Mouse (Mus musculus) kidney, postnatal 4 days (tissue): Measurements from ENCODE around the gene Cyp46a1.

ENCODE experiments used
- DNase-seq, 2 experiments: peaks; one replicate each; pipeline ENCODE4 v3.0.0; 2021; ENCODE audit warnings: mixed read lengths in 2 of 2

Gene Cyp46a1

DNA sequence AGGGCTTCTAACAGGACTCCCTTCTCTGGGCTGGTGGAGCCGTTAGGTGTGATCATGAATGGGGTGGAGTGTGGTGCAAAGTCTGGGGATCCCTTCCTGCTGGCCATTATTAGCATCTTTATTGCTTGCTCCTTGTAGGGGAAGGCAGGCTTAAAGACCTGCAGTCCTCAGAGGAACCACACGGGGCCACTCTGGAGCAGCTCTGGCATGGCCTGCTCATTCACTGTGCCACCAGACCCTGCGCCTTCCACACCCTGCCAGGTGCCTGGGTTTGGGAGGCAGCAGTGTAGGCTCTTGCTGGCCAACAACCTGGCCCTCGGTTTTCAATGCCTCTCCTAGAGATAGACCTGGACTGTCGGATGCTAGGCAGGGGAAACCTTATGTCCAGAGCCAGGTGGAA lies 29.6 kb downstream of the Cyp46a1 start:
- DNase-seq: peak; percentile 93

DNA sequence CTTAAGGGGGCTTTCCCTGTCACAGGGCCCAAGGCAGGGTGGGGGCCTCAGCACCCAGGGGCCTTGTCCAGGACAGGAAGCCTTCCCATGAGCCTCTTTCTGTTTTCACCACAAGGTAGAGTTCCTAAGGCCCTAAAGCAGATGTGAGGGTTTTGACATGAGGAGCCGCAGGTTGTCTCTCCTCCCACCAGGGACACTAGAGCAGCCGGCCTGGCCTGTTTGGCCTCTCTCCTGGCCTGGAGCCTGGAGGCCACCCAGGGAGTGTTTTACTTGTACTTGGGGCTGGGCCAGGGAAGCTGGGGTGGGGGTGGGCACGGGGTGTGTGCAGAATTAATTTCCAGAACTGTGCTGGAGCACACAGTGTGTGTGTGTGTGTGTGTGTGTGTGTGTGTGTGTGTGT lies 31.2 kb downstream of the Cyp46a1 start:
- peak; percentile 72 to 83 for DNase-seq

DNA sequence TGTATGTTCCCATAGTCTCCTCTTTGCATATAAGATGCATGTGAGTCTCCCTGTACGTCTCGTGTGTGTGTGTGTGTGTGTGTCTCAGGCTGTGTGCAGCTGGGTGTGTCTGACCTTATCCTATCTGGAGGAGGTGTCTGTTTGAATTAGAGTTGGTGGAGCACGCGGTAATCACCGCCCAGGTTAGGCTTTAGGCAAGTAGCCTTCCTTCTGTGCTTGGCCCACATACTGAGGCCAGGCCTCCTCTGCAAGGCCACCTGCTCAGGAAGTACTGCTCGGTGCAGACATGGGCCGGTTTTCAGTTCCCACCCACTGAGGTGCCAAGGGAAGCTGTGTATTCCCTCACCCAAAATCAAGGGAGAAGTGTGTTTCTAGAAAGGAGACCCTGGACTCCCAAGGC lies 31.7 kb downstream of the Cyp46a1 start:
- no peak for DNase-seq

DNA sequence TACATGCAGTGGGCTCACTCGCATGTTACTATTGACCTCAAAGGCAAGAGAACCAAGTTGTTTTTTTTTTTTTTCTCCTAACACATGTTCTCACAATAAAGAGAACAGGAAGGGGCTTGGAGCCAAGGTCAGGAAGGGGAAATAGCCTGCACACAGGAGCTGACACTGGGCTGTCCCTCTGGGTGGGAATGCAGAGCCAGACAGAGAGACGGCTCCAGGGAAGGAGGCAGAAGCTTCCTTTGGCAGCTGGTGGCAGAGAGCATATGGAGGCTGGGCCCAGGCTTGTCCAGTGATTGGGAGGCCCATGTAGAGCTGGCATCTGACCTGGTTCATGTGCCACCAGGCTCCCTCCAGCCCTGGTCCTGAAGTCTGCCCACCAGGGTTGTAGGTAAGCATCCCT lies 33.7 kb downstream of the Cyp46a1 start:
- DNase-seq: peak in 1 of 2 experiments; percentile 49

DNA sequence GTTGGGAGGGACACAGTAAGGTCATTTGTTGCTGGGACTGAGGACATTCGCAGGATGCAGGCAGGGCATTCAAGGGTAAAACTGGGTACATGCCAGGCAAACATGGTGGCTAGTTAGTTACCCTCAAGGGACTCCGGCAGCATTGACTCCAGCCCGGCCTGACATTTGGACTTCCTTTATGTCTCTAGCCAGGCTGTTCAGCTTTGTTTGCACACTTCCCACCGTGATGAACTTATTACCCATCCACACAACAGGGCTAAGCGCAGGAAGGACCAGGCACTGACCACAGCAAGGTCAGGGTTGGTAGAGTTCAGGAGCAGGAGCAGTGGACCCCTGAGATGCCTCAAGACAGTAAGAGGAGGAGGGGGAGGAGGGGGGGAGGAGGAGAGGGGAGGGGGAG lies 34.7 kb downstream of the Cyp46a1 start:
- DNase-seq: no peak

DNA sequence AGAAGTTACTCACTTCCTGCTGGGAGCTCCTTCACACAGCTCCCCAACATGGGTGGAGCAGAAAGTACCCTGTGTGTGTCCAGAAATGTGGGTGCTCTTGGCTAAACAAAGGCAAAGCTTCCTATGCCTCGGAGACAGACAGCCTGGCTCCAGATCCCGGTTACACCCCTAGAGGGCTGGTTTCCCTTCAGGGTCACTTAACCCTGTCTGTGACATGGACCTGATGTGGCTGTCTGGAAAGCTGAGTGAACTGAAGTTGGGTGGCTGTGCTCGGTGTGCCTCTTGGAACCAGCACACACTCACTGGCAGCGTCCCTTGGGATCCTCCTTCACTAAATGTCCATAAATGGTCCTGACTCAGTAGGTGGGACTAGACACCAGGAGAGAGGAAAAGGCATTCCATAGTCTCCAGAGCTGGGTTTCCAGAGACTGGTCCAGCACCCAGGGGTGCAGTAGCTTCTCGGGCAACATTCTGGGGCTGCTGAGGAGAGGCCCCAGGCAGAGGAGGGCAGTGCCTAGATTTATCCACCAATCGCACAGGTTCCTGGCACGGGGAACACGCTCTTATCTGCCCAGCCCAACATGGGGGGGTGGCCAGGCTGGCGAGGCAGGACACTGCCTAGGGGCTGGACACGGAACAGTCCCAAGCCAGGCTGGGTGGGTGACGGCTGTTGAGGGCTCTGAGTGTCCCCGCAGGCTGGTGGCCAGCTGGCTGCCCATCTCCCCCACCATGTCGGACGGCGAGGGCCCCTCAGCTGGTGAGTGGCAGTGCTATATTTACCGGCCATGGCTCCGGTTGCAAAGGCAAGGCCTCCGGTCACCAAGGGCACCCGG lies 36.6 kb downstream of the Cyp46a1 start, which contains the start of gene Eml1:
Gene Eml1, plus strand, starts transcription at position 362 of the 833 bp plus-strand sequence.
- DNase-seq: peak; percentile 43 to 64

DNA sequence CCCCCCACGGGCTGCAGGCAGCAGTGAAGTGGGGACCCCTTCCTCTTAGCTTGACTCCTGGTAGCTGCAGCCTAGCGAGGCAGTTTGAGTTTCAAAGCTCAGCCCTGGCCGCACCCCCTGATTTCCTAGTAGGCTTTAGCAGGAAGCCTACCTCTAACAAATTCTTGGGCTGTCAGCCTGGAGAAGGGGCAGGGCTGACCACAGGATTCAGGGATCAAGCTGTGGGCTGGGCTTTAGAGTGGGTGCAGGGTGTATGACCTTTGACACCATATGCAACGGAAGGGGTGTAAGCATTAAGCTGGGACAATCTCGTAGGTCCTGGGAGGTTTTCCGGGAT lies 37.2 kb downstream of the Cyp46a1 start:
- peak; percentile 38 to 57 for DNase-seq

DNA sequence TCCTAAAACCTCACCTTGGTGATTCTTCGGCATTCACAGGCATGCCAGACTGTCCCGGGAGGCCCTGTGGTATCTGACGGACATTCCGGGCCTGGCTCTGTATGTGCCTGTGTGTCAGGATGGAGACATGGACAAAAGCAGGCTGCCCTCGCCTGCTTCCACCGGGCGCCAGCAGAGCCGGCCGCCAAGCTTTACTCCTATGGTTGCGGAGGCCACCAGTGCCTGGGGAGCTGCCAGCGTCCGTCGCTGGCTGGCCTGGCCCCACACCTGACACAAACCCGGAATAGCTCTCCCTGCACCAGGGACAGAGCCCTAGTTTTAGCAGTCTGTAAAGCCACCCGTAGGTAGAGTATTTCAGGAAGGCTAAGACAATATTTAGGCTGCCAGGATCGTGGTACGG lies 38.1 kb downstream of the Cyp46a1 start:
- no peak for DNase-seq

DNA sequence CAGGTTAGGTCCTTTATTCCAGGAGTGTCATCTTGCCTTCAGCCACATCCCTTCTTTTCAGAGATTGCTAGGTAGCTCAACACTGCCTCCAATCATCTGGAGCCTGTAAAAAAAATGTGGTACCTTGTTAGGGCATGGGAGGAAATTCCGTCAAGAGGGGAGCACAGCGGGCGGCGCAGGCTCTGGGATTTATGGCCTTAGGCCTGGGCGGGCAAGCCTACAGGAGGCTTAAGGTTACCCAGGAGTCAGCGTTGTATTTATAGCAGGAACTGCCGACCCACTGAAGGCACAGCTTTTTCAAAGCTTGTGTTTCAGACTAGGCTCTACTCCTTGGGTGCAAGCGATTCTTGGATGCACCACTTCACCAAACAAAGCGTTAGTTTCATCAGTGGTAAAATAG lies 39.4 kb downstream of the Cyp46a1 start:
- DNase-seq: peak in 1 of 2 experiments; percentile 51

DNA sequence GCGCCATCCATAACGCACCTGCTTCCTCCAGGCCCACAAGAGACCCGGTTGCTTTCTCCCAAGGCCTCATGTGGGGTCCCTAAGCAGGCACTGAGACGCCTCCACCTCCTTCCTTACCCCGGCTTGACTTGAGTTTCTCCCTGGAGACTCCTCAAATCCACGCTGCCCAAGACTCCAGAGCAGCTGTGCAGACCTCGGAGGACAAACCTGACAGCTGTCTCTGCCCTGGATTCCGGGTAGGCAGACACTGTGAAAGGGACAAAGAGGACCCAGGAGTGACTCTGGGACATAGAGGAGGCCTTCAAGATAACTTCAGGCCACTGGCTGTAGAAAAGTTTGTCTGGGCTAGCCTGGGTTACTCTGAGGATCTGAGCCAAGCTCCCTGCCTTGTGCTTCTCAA lies 40.5 kb downstream of the Cyp46a1 start:
- no peak for DNase-seq

DNA sequence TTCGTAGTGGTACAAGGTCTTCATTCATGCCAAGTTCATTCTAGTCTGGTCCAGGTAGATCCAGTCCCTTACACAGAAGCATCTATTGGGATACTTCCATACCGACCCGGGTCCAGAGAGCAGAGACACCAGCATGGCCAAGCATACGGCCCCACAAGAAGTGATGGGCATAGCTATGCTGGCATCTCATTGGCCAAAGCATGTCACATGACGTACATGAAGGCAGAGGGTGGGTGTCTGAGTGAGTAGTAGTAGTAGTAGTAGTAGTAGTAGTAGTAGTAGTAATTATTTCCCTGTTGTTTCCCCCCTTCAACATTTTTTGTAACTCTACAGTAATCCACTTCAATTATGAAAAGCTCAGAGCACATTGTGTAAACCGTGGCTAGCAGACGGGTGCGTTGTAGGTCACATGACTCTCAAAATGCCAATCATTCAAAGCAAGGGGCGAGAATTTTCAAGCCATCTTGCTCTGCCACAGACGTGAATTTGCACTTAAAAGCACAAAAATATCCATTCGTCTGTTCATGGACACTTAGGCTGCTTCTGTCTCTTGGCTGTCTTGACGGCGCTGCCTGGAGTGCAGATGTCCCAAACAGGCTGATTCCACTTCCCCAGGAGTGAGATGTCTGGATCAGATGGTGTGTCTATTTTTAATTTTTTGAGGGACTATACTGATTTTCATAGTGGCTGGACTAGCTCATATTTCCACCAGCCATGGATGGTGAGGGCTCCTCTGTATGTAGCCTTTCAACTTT lies 44.4 kb downstream of the Cyp46a1 start:
- no peak for DNase-seq

DNA sequence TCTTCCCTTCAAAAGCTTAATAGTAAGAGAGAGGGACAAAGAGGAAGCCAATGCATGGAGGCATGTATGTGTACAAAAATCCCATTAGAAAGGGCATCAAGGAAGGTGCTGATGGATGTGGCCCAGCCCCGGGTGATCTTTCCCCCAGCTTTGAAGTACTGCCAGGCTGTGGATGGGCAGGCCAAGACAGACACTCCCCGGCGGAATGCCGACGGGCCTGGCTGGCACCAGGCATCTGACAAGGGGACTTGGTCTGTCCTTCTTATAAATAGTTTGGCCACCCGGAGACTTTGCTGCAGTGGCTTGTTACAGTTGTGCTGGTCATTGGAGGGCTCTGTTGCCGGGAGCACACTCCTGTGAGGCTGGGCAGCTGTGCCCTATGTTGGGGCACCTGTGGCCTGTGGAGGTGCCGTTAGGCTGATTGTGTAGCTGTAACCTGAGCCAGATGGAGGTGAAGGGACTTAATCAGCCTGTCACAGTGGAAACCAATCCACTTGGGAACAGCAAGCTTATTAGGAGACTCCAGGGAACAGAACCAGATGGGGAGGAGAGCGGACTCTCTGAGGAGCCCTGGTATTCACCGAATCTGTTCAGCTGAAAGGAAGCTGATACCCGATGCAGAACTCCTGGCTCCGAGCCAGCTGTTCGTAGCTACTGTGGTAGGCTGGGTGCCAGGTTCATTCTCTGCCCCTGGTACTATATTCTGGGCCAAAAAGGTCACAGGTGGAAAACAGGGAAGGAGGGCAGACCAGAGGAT lies 52.5 kb downstream of the Cyp46a1 start:
- DNase-seq: peak; percentile 49 to 63

DNA sequence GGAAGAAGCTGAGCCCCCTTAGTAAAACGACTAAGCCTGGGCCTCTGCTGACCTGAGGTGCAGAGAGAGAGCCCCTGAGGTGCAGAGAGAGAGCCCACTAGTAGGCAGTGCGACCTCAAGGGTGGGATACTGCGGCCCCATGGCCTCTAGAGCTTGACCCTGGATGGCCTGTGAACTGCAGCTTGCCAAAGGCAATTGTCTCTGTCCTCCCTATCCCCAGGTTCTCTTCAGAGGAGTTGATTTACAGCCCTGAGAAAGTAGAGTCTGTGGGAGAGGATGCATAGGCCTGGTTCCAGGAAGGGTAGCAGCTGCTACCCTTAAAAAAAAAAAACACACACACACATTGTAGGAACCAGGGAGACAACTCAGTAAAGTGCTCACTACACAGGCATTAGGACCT lies 55.5 kb downstream of the Cyp46a1 start:
- DNase-seq: no peak

DNA sequence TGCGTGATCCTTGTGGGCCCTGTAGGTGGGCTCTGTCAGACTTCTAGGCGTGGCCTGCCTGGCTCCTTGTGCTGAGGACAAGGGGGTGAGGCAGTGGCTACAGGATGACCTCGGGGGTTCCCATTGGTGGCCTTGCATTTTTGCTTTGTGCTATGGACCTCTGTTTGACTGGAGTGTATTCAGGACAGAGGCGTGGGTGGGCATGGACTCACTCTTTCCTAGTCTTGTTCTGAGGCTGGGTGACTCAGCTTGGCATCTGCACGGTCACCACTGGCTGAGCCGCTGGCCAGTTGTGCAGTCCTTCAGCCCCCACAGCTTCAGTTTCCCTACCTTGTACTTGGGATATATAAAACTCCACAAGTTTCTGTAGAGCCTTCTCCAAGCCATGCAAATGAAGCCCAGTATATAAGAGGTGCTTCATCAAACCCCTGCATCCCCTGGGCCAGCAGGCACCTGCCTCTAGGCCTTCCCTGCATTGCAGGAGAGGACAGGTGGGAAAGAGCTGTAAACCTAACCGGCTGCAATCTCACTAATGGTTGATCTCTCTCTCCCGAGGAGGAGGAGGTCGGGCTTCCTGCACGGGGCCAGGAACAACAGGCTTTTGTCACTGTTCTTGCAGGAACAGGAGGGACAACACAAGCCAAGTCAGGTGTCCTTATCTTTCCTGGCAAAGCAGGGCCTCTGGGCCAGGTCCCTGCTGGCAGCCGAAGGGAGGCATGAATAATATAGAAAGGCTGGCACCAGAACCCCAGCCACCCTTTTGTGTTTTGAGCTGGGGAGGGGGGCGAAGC lies 58.3 kb downstream of the Cyp46a1 start:
- no peak for DNase-seq

DNA sequence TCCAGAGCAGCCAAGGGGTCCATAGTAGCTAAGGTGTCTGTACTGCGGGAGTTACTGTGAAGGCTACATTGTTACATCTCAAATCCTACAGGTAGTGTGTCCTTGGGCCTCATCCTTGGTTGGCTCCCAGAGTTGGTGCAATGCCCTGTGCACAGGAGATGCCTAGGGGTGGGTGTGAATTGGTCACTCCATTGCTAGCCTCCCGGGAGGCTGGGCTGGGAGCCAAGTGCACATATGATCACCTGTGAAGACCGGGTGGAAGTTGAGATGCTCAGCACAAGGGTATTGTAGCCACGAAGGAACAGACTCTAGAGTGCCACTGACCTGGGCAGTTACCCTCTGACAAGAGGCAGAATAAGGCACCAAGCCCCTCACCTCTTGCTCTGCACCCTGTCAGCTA lies 58.9 kb downstream of the Cyp46a1 start:
- no peak for DNase-seq

DNA sequence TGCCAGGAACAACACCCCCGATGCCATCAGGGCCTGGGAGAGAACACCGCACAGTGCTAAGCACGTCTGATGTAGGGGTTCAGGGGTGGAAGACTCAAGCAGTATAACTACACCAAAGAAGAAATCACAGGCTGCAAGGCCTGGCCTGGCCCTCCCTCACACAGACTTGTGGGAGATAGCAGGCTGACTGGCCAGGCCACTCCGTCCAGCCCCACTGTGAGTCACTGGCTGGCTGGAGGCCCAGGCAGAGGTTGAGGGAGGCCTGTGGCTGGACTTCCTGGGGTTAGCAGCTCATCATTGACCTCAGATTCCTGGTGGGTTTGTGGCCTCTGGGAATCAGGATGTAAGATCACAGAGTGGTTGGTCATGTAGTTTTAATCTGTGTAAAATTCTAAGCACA lies 59.5 kb downstream of the Cyp46a1 start:
- peak; percentile 91 to 93 for DNase-seq

DNA sequence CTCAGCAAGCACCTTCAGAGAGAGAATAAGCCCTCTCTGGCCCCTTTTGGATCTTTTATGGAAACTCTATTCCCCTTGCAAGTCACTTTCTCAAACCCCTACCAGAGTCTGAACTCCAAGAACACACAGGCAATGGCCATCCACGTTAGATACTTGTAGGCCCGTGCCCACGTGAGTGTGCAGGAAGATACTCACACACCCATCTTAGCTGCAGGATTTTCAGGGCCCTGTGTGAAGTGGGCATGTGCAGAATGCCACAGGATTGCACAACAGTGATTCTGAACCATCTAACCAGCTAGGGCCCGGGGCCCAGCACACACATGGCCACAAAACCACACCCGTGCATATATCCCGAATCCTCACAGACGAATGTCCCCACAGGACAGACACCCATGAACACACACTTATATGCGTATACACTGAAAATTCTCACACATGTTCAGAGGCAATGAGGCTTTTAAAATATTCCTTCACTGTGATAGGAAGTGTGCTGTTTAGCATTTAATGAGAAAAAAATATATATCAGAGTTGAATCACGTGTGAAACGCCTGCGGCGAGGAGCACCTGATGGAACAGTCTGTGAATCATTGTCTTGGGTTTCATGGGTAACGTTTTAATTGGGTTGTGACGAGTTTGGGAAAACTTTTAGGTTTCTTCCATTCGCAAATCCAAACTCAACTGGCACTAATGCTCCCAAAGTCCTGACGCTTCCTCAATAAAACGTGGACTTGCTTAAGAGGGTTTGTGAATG lies 60.5 kb downstream of the Cyp46a1 start:
- DNase-seq: peak in 1 of 2 experiments; percentile 45

DNA sequence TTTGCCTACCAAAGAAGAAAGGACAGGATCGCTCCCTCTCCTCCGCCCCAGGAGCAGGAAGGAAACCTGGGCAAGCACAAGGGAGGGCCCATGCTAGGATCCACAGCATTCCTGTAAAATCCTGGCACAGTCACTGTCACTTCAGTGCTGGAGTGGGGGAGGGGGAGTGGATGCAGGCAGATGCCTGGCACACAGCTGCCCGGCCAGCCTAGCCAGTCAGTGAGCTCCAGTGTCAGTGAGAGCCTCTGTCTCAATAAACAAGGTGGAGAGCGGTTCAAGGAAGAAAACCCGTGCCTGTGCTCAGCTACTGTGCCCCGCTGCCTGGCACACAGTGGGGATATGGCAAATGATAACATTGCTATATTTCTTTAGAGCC lies 61.1 kb downstream of the Cyp46a1 start:
- peak; percentile 31 to 57 for DNase-seq

DNA sequence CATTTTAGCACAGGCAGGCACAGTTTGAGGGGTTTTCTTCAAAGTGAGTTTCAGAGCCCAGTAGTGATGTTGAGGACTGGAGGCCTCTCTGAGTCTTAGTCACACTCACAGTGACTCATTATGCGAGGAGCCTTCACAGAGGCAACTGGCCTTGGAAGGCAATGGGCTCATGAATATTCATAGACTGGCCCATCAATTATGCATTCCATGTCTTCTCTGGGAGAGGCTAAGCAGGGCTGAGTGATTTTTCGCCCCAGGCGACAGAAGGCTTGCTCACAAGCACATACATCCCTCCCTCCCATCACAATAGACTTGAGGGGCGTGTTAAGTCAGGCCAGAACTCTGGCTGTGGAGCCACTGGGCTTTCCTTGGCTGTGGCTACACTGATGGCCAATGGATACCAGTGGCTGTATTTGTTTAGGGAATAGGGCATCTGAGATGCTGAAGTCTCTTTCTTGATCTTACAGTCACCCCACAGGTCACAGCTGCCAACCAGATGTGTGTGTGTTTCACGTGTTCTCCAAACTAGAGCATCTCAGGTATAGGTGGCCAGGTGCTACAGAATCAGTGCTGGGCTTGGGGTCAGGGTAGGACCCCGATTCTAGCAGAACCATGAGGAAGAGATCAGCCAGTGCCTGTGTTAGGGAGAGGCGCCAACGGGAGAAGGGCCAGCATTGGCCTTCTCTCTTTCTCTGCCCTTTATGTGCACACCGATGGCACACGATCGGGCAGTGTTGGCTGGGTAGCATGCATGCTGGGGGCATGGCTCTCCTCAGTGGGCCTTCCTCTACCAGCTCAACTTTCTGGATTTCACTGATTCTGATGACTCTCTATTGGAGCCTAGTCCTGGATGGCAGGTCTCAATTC lies 62.1 kb downstream of the Cyp46a1 start:
- peak; percentile 60 to 75 for DNase-seq

DNA sequence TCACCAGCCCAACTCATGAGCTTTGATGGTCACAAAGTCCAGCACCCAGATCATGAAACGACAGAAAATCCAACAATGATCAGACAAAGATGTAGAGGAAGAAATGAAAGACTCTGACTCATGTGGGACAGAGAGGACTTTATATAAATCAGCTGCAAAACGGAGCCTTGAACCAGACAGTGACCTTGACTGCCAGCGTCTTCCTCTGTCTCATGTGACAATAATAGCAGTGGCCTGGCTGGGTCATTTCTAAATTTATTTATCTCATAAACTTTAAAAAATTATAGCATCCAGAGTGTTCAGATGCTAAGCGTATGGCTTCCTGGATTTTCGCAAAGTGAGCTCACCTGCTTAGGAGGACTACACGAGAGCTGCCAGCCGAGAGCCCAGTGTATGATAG lies 64.5 kb downstream of the Cyp46a1 start:
- no peak for DNase-seq

DNA sequence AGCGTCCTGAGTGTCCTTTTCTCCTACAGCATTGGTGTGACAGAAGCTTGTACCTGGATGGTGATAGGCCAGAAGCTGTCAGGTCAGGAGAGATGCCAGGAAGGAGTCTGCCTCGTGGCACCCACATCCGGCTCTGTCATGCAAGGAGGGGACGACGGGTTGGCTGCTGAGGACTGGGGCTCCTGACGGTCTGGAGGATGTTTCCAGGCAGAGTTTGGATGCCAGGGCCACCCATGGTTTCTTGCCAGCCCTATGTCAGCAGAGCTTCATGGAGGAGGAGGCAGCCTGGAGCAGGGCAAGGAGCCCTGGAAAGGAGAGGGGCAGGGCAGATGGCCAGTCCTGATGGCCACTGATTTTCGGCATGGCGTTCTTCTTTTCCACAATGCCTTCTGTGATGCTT lies 65.0 kb downstream of the Cyp46a1 start:
- no peak for DNase-seq
